Mouse (Mus musculus): Measurements from ENCODE around the gene Clybl.

- TF ChIP-seq POLR2A (IDR thresholded peaks at IDR 0.05; ENCODE audit: borderline replicate concordance, insufficient read depth, low read length) (no peak), CTCF (IDR thresholded peaks at IDR 0.05; ENCODE audit: borderline replicate concordance, insufficient read depth, low read depth, low read length) (no peak)
These were observed 177.8 kb downstream of the Clybl start for GRCm38 (mm10) chr14:122359136-122359905.

All from cerebellum, adult 2 months (tissue).